Mouse (Mus musculus) G1E-ER4 (cell line): Measurements from ENCODE around the gene Slc36a1. TPM values are rescaled to one million over a fixed set of nuclear protein-coding genes. Genes with fewer than 3 reads are reported as not detected.

Source experiments
- GATA1 ChIP-seq: IDR thresholded peaks from one replicate; pipeline ENCODE4 v1.8.0; 2012; ENCODE audit warnings: low read length, inconsistent platforms
- polyA plus RNA-seq: library from polyadenylated mRNA; stranded (reverse); fragments of >175 nt; gene quantifications from 2 replicates; pipeline ENCODE4 v1.2.3, GENCODE M21; 2012

Gene Slc36a1
- polyA plus RNA-seq, 1 experiment, result 8.6 TPM

GRCm38 (mm10) chr11:55234288-55234687, 30.1 kb downstream of the Slc36a1 start:
- no peak for TF ChIP-seq GATA1

DNA sequence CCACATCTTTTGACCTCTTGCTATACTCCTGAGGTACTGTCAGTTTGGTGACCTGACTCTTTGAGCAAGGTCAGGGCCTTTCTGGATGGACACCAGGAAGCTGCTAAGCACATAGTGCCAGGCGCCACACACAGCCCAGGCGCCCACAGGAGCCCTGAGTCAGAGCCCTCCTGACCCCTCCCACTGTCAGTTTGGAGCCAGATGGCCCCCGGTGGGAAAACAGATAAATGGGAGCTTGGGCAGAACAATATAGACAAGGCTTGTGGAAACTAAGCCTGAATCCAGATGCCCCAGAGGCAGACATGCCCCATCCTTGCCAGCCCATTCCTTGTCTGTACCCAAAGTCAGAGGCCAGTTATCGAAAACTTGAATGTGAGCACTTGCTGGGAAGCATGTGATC, 30.6 kb downstream of the Slc36a1 start:
- TF ChIP-seq GATA1, result no peak

DNA sequence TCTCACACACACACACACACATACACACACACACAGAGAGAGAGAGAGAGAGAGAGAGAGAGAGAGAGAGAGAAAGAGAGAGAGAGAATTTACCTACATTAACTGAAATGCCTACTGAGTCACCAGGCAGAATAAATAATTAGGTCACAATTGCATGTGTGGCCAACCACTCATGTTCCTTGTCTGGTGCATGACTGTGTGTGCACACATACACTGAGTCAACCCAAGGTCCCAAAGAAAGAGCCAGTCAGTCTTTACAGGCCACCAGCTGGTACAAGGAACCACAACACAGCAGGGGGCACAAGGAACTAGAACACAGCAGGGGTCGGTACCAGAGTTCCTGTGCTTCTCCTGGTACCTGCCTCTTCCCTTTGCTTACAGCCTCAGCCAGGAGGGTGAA, 32.7 kb downstream of the Slc36a1 start:
- TF ChIP-seq GATA1, result no peak

DNA sequence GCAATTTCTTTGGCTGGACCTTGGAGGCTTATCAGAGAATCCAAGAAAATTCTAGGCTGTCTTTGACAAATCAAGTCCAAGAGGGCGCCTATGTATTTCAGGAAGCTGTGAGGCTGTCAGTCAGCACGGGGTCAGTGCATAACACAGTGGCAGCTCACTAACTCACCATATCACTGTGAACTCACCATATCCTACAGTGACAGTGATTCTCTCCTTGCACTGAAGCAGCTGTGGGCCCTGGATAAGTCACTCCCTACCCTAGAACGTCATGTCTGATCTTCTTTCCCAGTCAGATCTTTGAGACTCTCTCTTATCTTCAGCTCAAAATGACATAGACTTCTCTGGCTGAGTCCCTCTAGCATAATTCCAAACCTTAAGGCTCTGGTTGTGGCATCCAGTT, 35.3 kb downstream of the Slc36a1 start:
- no peak for TF ChIP-seq GATA1

GRCm38 (mm10) chr11:55240556-55240955, 36.4 kb downstream of the Slc36a1 start:
- no peak for TF ChIP-seq GATA1

GRCm38 (mm10) chr11:55250527-55250926, 46.4 kb downstream of the Slc36a1 start:
- TF ChIP-seq GATA1, result no peak

- TF ChIP-seq GATA1, result no peak
Observed at GRCm38 (mm10) chr11:55253391-55253790, 49.2 kb downstream of the Slc36a1 start.

- TF ChIP-seq GATA1, result no peak
Observed at GRCm38 (mm10) chr11:55261105-55261504, 57.0 kb downstream of the Slc36a1 start.

DNA sequence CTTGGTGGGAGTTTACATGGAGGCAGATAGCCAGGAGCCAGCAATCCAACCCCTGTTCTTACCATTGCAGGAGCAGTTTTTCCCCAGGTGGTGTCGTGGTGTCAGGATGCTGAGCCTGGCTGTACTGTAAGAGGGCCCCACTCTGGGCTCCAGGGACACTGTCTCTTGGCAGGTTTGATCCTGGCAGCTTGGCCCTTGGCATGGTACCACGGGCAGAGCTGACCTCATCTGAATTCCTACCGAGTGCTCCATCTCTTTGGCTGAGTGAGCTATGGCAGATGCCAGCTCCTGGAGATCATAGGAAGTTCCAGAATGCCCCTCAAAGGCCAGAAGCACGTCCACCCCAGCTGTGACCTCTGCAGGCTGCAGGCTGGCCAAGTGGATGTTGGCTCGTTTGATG, 57.9 kb downstream of the Slc36a1 start:
- no peak for TF ChIP-seq GATA1

GRCm38 (mm10) chr11:55264318-55264717, 60.2 kb downstream of the Slc36a1 start:
- no peak for TF ChIP-seq GATA1

- no peak for TF ChIP-seq GATA1
Observed at GRCm38 (mm10) chr11:55265647-55266046, 61.5 kb downstream of the Slc36a1 start.

GRCm38 (mm10) chr11:55268580-55268979, 64.4 kb downstream of the Slc36a1 start:
- TF ChIP-seq GATA1, result no peak

GRCm38 (mm10) chr11:55274756-55275155, 70.6 kb downstream of the Slc36a1 start:
- no peak for TF ChIP-seq GATA1

Other genes starting within 250 kb of the Slc36a1 start
- 28.6 and 29.7 TPM in 2 replicates for gene Tnip1, start 241.4 kb upstream of the Slc36a1 start, polyA plus RNA-seq
- gene Anxa6, start 170.9 kb upstream of the Slc36a1 start, polyA plus RNA-seq, result 0.04 TPM in 1 of 2 replicates, not detected in the other
- not detected in 2 replicates for gene Ccdc69, start 126.2 kb upstream of the Slc36a1 start, polyA plus RNA-seq
- gene Gm2a, start 106.2 kb upstream of the Slc36a1 start, polyA plus RNA-seq, result not detected in 2 replicates
- not detected in 2 replicates for gene Slc36a3, start 52.6 kb upstream of the Slc36a1 start, polyA plus RNA-seq
- gene Slc36a2, start 19.3 kb upstream of the Slc36a1 start, polyA plus RNA-seq, result not detected in 2 replicates
- not detected in 2 replicates for gene Fat2, start 132.2 kb downstream of the Slc36a1 start, polyA plus RNA-seq
- gene Sparc, start 218.8 kb downstream of the Slc36a1 start, polyA plus RNA-seq, result not detected in 2 replicates